8 mouse cellular contexts compared by ENCODE assay signal in the genomic region with DNA sequence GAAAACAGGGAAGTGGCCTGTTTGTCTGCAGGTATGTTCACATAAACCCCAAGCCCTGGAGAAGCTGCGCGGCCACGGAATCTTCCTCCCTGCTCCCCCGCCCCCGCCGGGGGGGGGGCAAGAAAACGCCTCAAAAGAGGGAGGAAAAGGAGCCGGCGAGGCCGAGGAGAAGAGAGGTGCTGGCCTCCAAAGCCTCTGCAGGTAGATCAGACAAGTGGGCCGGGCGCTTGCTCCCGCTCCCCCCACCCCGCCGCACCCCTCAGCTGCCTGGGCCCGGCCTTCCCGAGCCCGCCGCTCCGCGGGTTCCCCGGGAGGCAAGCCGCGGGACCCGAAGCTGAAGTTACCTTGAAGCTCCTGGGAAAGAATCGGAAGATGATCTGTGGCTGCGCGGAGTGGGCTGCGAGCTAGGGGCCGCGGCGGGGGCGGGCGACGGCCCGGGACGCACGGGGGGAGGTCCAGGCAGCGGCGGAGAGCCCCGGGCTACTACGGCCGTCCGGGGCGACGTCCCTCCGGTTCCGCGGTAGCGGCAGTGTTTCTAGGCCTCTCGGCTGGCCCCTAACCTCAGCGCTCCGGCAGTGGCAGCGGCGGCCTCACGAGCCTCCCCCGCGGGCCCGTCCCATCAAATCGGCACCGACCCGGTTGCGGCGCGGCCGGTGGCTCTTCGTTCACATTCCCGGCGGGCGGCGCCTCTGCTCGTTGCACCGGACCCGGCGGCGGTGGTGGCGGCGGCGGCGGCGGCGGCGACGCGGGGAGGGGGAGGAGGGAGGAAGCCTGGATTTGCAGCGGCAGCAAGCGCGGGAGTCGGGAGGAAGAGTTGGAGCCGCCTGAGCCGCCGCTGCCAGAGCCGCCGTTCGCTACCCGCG. TPM values are rescaled to one million over a fixed set of nuclear protein-coding genes. Genes with fewer than 3 reads are reported as not detected.
DNase-seq lines count a peak whose midpoint lies in the region; ATAC-seq lines count a peak whose summit lies in the region.

No protein-coding gene starts in this region.

- no peaks in the 10 kb centered on the region for H3K9me3 ChIP-seq in embryonic facial prominence, embryonic 13.5 days
- H3K9me3 ChIP-seq in hindbrain, embryonic 13.5 days = no peaks in the 10 kb centered on the region
- H3K9me3 ChIP-seq in limb, embryonic 11.5 days (ENCODE audit: control insufficient read depth, low read length) = no peaks in the 10 kb centered on the region
- no peaks in the 10 kb centered on the region for H3K9me3 ChIP-seq in midbrain, embryonic 10.5 days (replicated peaks)

- ATAC-seq in embryonic facial prominence, embryonic 13.5 days (ENCODE audit: insufficient number of reproducible peaks, insufficient read depth, low FRiP score, low TSS enrichment, low read depth) = 0 out of 2 replicates have a peak, but pooled peaks have one; percentile 5
- peak; percentile 35 for ATAC-seq in hindbrain, embryonic 13.5 days (ENCODE audit: low FRiP score)
- 0 out of 2 replicates have a peak, but pooled peaks have one; percentile 8 for ATAC-seq in limb, embryonic 11.5 days (ENCODE audit: insufficient number of reproducible peaks, low FRiP score, low TSS enrichment, low read depth)

- under 1% methylated on average over 60 of the region's 97 CpGs for WGBS in embryonic facial prominence, embryonic 13.5 days
- WGBS in hindbrain, embryonic 13.5 days = under 1% methylated on average over 65 of the region's 97 CpGs
- under 1% methylated on average over 77 of the region's 97 CpGs for WGBS in limb, embryonic 11.5 days
- WGBS in midbrain, embryonic 10.5 days = under 1% methylated on average over 90 of the region's 97 CpGs

- peak overlapping the region; percentile 98 for H3K9ac ChIP-seq in embryonic facial prominence, embryonic 13.5 days
- peak overlapping the region; percentile 99 for H3K9ac ChIP-seq in hindbrain, embryonic 13.5 days
- peak overlapping the region; percentile 98 for H3K9ac ChIP-seq in limb, embryonic 11.5 days (ENCODE audit: low read length)

- H3K27me3 ChIP-seq in embryonic facial prominence, embryonic 13.5 days = no peaks in the 10 kb centered on the region
- H3K27me3 ChIP-seq in hindbrain, embryonic 13.5 days = no peaks in the 10 kb centered on the region
- H3K27me3 ChIP-seq in limb, embryonic 11.5 days (ENCODE audit: control insufficient read depth, insufficient read depth, low read length) = no peaks in the 10 kb centered on the region
- no peaks in the 10 kb centered on the region for H3K27me3 ChIP-seq in midbrain, embryonic 10.5 days (ENCODE audit: low read depth, poor library complexity, severe bottlenecking)

- H3K4me1 ChIP-seq in embryonic facial prominence, embryonic 13.5 days = peaks cover 8% of the 10 kb centered on the region
- peaks cover 25% of the 10 kb centered on the region for H3K4me1 ChIP-seq in hindbrain, embryonic 13.5 days (replicated peaks)
- H3K4me1 ChIP-seq in limb, embryonic 11.5 days (ENCODE audit: control insufficient read depth, insufficient read depth, low read length) = peaks cover 2% of the 10 kb centered on the region; the same call in 1 of the 2 replicates
- H3K4me1 ChIP-seq in midbrain, embryonic 10.5 days = peaks cover 35% of the 10 kb centered on the region

- H3K4me3 ChIP-seq in embryonic facial prominence, embryonic 13.5 days = peak overlapping the region; percentile 100
- peak overlapping the region; percentile 98 for H3K4me3 ChIP-seq in hindbrain, embryonic 13.5 days
- peak overlapping the region; percentile 96 for H3K4me3 ChIP-seq in limb, embryonic 11.5 days (ENCODE audit: low read depth, low read length)
- peak overlapping the region; percentile 100 for H3K4me3 ChIP-seq in midbrain, embryonic 10.5 days

- H3K36me3 ChIP-seq in embryonic facial prominence, embryonic 13.5 days = peaks cover 18% of the 10 kb centered on the region
- H3K36me3 ChIP-seq in hindbrain, embryonic 13.5 days = peaks cover 18% of the 10 kb centered on the region
- peaks cover 3% of the 10 kb centered on the region for H3K36me3 ChIP-seq in limb, embryonic 11.5 days (ENCODE audit: control insufficient read depth, insufficient read depth, low read length)
- peaks cover 29% of the 10 kb centered on the region for H3K36me3 ChIP-seq in midbrain, embryonic 10.5 days

- intact Hi-C loops in gastrocnemius, postnatal 36 days (cut with DNase I) = loop anchor here (5.0 kb wide), 2 partner anchors 98 to 128 kb away; no protein-coding TSS in a partner anchor

- H3K27ac ChIP-seq in embryonic facial prominence, embryonic 13.5 days = peak overlapping the region; percentile 96
- peak overlapping the region; percentile 98 for H3K27ac ChIP-seq in hindbrain, embryonic 13.5 days
- peak overlapping the region; percentile 94 for H3K27ac ChIP-seq in limb, embryonic 11.5 days (replicated peaks; ENCODE audit: low read depth, low read length)
- peak overlapping the region; percentile 99 for H3K27ac ChIP-seq in midbrain, embryonic 10.5 days (replicated peaks)

- DNase-seq in gastrocnemius, adult 18-20 months (ENCODE audit: low spot score) = peak; percentile 28
- DNase-seq in gastrocnemius, postnatal 36 days = no peak
- peak; percentile 31 for DNase-seq in adrenal gland, adult 8-10 months
- peak; percentile 61 for DNase-seq in limb, embryonic 11.5 days (ENCODE audit: low spot score)
- peak; percentile 58 for DNase-seq in midbrain, embryonic 10.5 days (ENCODE audit: low spot score)
- DNase-seq in right cerebral cortex, postnatal 4 days = peak; percentile 35

- H3K4me2 ChIP-seq in embryonic facial prominence, embryonic 13.5 days = peak overlapping the region; percentile 85
- H3K4me2 ChIP-seq in hindbrain, embryonic 13.5 days = peak overlapping the region; percentile 83
- H3K4me2 ChIP-seq in limb, embryonic 11.5 days (ENCODE audit: low read depth, severe bottlenecking) = peak overlapping the region; percentile 80

RNA-seq across cellular contexts. Expression of a gene that starts 0.5 kb away (rescaled TPM):
- 10 to 100 TPM; 30.9 to 34.1 TPM for total RNA-seq in gastrocnemius, adult 18-20 months (2021)
- total RNA-seq in gastrocnemius, postnatal 36 days (2021) = 10 to 100 TPM; 25.7 to 29.8 TPM
- 10 to 100 TPM; 50.9 to 58.1 (median 51.5) TPM for total RNA-seq in adrenal gland, adult 8-10 months (2022)
- 14.3 and 15.0 TPM in 2 replicates for polyA plus RNA-seq in embryonic facial prominence, embryonic 13.5 days (2015; fragmentation: Nextera tagmentation; extraction: Ambion mirVana)
- 19.9 and 21.4 TPM in 2 replicates for polyA plus RNA-seq in hindbrain, embryonic 13.5 days (2015; fragmentation: Nextera tagmentation; extraction: Ambion mirVana)
- polyA plus RNA-seq in limb, embryonic 11.5 days (2014; fragmentation: Nextera tagmentation; extraction: Ambion mirVana) = 18.1 and 19.2 TPM in 2 replicates
- 15.0 and 16.2 TPM in 2 replicates for polyA plus RNA-seq in midbrain, embryonic 10.5 days (2016; fragmentation: Nextera tagmentation; extraction: Ambion mirVana)

Comparison
In these comparisons a context has a peak if more than half of its experiments do, and no peak if none do; other contexts are left out.
1. DNase-seq: peak in gastrocnemius, adult 18-20 months (single experiment), adrenal gland, adult 8-10 months (single experiment), limb, embryonic 11.5 days (single experiment), midbrain, embryonic 10.5 days (single experiment) and right cerebral cortex, postnatal 4 days (single experiment); none in gastrocnemius, postnatal 36 days (0 of 2).
2. Peak in every context shown above with its lines, with median percentiles within 50 percentile points of each other: ATAC-seq, H3K27ac ChIP-seq, H3K4me2 ChIP-seq, H3K4me3 ChIP-seq and H3K9ac ChIP-seq.